Mouse (Mus musculus) neural tube, embryonic 15.5 days (tissue): ENCODE measurements around the gene Gmpr. TPM values are rescaled to one million over a fixed set of nuclear protein-coding genes. Genes with fewer than 3 reads are reported as not detected.
A peak's percentile ranks its signal among the peaks of the same experiment; 100 is the strongest.

Source experiments
- ATAC-seq: fragments of 200-750 bp; cut with Nextera tagmentation; 2 replicates; pipeline ENCODE4 v1.8.0; 2017; ENCODE audit warnings: mild to moderate bottlenecking, moderate TSS enrichment, moderate library complexity; ENCODE audit not compliant: low FRiP score
- H3K27ac ChIP-seq: fragments of 300-500 bp; sonication (generic); replicated peaks from 2 replicates; pipeline ENCODE4 v1.5.1; 2015; ENCODE audit warnings: mild to moderate bottlenecking, inconsistent platforms
- H3K27me3 ChIP-seq: fragments of 300-500 bp; sonication (generic); replicated peaks from 2 replicates; pipeline ENCODE4 v1.6.1; 2015; ENCODE audit warnings: inconsistent platforms
- H3K36me3 ChIP-seq: fragments of 300-500 bp; sonication (generic); 2 replicates; pipeline ENCODE4 v1.6.1; 2015; ENCODE audit warnings: inconsistent platforms
- H3K4me1 ChIP-seq: fragments of 300-500 bp; sonication (generic); 2 replicates; pipeline ENCODE4 v1.6.1; 2015; ENCODE audit warnings: inconsistent platforms
- H3K4me2 ChIP-seq: fragments of 300-500 bp; sonication (generic); 2 replicates; pipeline ENCODE4 v1.6.1; 2015; ENCODE audit warnings: inconsistent platforms, mild to moderate bottlenecking, moderate library complexity
- H3K4me3 ChIP-seq: fragments of 300-500 bp; sonication (generic); replicated peaks from 2 replicates; pipeline ENCODE4 v1.5.1; 2015; ENCODE audit warnings: mild to moderate bottlenecking, inconsistent platforms
- H3K9ac ChIP-seq: fragments of 300-500 bp; sonication (generic); replicated peaks from 2 replicates; pipeline ENCODE4 v1.6.1; 2015; ENCODE audit warnings: mild to moderate bottlenecking, inconsistent platforms
- H3K9me3 ChIP-seq: fragments of 300-500 bp; sonication (generic); replicated peaks from 2 replicates; pipeline ENCODE4 v1.6.1; 2016; ENCODE audit warnings: inconsistent platforms
- WGBS: fragments of 180-500 bp; shearing (Covaris S2); methylation state at CpG from one replicate; pipeline ENCODE4 v1.1.7; 2015; ENCODE audit warnings: mixed read lengths; 5-methylcytosine and 5-hydroxymethylcytosine counted together
- polyA plus RNA-seq: library from polyadenylated mRNA; unstranded; fragments of >200 nt; fragmentation: Nextera tagmentation; extraction: Ambion mirVana; gene quantifications from 2 replicates; pipeline ENCODE4 v1.2.1, GENCODE M21; 2015

The Gmpr gene
- polyA plus RNA-seq = 49.8 and 64.3 TPM in 2 replicates

GRCm38 (mm10) chr13:45507274-45508229 is at the start of gene Gmpr:
TSS of gene Gmpr (plus strand) at chr13:45507444.
- peak; percentile 85 for ATAC-seq
- Histone ChIP-seq H3K27me3 (no peaks in the 10 kb centered on the region), H3K9ac (peak within 1 kb of the TSS; percentile 57), H3K27ac (peak within 1 kb of the TSS; percentile 75), H3K36me3 (no peaks in the 10 kb centered on the region), H3K4me3 (peak within 1 kb of the TSS; percentile 49), H3K4me2 (peak within 1 kb of the TSS; percentile 74), H3K4me1 (peaks cover 23% of the 10 kb centered on the region), H3K9me3 (no peaks in the 10 kb centered on the region)
- WGBS = 1% methylated on average over 63 of the region's 63 CpGs

GRCm38 (mm10) chr13:45457459-45457858 is 49.8 kb upstream of the Gmpr start:
- Histone ChIP-seq H3K4me1 (peaks cover 15% of the 10 kb centered on the region), H3K4me2 (no peak overlapping the region), H3K27ac (no peak overlapping the region), H3K36me3 (no peaks in the 10 kb centered on the region), H3K9me3 (no peaks in the 10 kb centered on the region), H3K27me3 (no peaks in the 10 kb centered on the region), H3K9ac (no peak overlapping the region), H3K4me3 (no peak overlapping the region)
- 66% methylated on average over 7 of the region's 7 CpGs for WGBS
- no peak for ATAC-seq

DNA sequence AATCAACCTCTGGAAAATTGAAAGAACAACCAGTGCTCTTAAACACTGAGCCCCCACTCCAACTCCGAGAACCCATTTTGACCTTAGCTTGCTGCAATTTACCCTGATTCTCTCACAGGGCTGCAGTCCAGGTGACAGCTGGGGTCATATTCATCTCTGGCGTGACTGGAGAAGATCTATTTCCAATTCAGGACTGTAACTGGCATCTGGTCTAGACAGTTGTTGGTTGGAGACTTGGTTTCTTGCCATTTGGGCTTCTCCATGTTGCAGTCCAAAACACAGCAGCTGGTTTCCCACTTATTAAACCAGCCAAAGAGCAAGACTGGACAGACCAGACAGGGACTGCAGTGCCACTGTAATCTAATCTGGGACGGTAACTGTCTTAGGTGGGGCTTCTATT is 47.1 kb upstream of the Gmpr start:
- Histone ChIP-seq H3K36me3 (no peaks in the 10 kb centered on the region), H3K9me3 (no peaks in the 10 kb centered on the region), H3K4me2 (no peak overlapping the region), H3K27me3 (no peaks in the 10 kb centered on the region), H3K9ac (no peak overlapping the region), H3K4me1 (peaks cover 8% of the 10 kb centered on the region), H3K4me3 (no peak overlapping the region), H3K27ac (no peak overlapping the region)
- 89% methylated on average over 3 of the region's 3 CpGs for WGBS
- ATAC-seq = no peak

DNA sequence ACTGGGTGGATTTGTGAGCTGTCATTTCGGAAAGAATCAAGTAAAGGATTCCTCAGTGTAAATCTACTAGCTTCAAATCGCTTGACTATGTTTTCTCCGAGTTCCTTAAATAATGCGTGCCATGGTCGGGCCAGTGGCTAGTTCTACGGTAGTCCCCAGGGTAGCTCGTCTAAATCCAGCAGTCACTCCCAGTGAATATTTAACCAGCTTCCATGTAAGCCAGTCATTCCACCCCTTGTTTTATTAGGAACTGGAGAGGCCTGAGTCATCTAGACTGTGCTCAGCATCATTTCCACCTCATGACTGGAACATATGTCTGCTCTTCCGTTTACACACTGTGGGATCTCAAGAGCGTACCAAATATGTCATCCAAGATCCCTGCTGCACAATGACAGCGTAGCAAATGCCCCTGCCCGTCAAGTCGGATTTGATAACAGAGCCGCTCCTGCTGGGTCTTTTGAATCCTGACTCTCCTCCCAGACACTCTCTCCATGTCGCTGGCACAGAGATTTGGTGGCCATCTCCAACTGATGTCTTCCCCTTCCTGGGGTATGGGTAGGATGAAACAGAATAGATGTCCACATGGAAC is 45.8 kb upstream of the Gmpr start:
- Histone ChIP-seq H3K27ac (no peak overlapping the region), H3K27me3 (peaks cover 5% of the 10 kb centered on the region; the same call in 1 of the 2 replicates), H3K4me1 (no peaks in the 10 kb centered on the region), H3K4me3 (no peak overlapping the region), H3K36me3 (no peaks in the 10 kb centered on the region), H3K9me3 (no peaks in the 10 kb centered on the region), H3K9ac (no peak overlapping the region), H3K4me2 (no peak overlapping the region)
- 83% methylated on average over 14 of the region's 14 CpGs for WGBS
- ATAC-seq = no peak

DNA sequence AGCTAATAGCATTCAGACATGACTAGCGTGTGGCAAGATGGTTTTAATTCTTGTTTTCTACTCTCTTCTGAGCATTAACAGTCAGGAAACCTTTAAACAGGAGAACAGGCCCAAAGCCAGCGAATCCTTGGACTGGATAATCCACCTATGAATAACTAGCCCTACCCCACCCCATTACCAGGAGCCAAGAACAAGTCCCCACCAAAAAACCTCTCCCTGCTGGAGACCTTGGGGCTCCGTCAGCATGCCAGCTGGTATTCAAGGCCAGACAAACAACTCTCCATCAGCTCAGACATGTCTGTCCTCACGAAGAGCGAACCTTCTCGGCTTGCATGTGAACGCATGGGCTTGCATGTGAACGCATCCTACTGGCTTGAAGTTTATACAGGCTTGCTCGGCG is 41.6 kb upstream of the Gmpr start:
- no peak overlapping the region for H3K27ac ChIP-seq
- ATAC-seq = 0 out of 2 replicates have a peak, but pooled peaks have one; percentile 8
- H3K4me2 ChIP-seq = no peak overlapping the region
- H3K9ac ChIP-seq = no peak overlapping the region
- H3K4me3 ChIP-seq = no peak overlapping the region
- H3K36me3 ChIP-seq = no peaks in the 10 kb centered on the region
- H3K4me1 ChIP-seq = peaks cover 15% of the 10 kb centered on the region
- peaks cover 18% of the 10 kb centered on the region; the same call in 1 of the 2 replicates for H3K27me3 ChIP-seq
- no peaks in the 10 kb centered on the region for H3K9me3 ChIP-seq
- WGBS = 70% methylated on average over 10 of the region's 10 CpGs

DNA sequence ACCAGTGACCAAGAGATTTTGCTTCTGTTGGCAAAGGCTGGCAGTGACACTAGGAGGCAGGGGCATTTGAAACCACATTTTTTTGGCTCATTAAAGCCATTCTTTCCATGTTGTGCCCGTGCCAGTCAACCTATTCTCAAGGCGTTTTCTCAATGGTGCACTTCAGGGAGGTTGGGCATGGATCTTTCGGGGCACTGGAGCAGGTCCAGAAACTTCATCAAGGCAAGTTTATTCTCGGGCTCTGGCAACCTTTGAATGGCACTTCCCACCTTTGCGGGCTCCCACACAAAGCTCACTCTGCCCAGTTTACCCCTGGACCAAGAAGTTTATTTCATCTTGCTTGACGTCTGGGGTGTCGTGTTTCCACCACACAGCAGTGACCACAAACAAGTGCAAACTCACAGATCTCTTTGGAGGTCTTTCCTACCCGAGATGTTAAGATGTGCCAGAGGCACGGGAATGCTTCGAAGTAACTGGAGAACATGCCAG is 41.2 kb upstream of the Gmpr start:
- ATAC-seq = peak; percentile 53; the same call in 1 of the 2 replicates
- no peak overlapping the region for H3K4me3 ChIP-seq
- peaks cover 19% of the 10 kb centered on the region; the same call in 1 of the 2 replicates for H3K27me3 ChIP-seq
- no peak overlapping the region for H3K4me2 ChIP-seq
- no peaks in the 10 kb centered on the region for H3K9me3 ChIP-seq
- H3K27ac ChIP-seq = peak overlapping the region; percentile 42; the same call in 1 of the 2 replicates
- H3K4me1 ChIP-seq = peaks cover 15% of the 10 kb centered on the region
- no peak overlapping the region for H3K9ac ChIP-seq
- H3K36me3 ChIP-seq = no peaks in the 10 kb centered on the region
- WGBS = 46% methylated on average over 10 of the region's 10 CpGs

- Histone ChIP-seq H3K4me3 (no peak overlapping the region), H3K4me2 (no peak overlapping the region), H3K36me3 (no peaks in the 10 kb centered on the region), H3K27me3 (peaks cover 19% of the 10 kb centered on the region; the same call in 1 of the 2 replicates), H3K4me1 (peaks cover 15% of the 10 kb centered on the region), H3K9ac (no peak overlapping the region), H3K27ac (no peak overlapping the region), H3K9me3 (no peaks in the 10 kb centered on the region)
- WGBS = 76% methylated on average over 5 of the region's 5 CpGs
- ATAC-seq = no peak
Measured at GRCm38 (mm10) chr13:45468751-45469150, 38.5 kb upstream of the Gmpr start.

DNA sequence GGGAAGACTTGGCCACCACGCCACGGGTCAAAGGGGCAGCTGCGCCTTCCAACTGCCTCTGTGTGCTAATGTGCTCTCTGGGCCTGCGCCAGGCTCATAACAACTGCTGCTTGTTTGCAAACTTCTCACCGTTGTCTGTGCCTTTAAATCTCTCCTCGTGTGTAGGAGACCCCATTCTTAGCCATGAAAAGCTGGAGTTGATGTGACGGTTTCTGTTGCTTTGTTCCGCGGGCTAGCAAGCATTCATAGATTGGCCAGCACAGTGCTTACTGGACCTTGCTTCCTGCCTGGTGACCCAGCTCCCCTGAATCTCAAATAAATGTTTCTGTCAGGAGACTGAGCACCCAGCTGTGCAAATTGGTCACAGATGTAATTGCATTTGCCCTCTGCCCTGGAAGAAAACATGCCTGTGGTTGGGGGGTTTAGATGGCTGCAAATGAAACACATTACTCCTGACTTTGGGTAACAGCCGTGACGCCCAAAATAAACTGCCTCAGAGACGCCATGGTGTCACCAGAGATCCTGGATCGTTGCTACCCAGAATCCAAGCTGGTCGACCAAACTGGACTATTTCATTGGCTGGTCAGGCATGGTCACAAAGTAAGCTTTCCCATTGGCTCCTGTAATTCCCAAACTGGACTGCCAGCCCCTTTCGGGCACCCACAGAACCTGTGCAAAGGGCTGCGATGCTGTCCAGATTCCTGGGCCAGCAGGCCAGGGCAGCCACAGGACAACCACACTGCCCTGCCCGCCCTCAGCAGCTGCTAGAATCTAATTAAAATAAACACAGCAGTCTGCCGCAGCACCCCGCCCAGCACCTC is 37.6 kb upstream of the Gmpr start:
- Histone ChIP-seq H3K36me3 (no peaks in the 10 kb centered on the region), H3K4me1 (peaks cover 15% of the 10 kb centered on the region), H3K9ac (no peak overlapping the region; the same call in 1 of the 2 replicates), H3K9me3 (no peaks in the 10 kb centered on the region), H3K4me2 (peak overlapping the region; percentile 35), H3K27ac (0 out of 2 replicates have a peak overlapping the region, but pooled peaks have one; percentile 13), H3K27me3 (peaks cover 19% of the 10 kb centered on the region; the same call in 1 of the 2 replicates), H3K4me3 (no peak overlapping the region)
- WGBS = 14% methylated on average over 19 of the region's 19 CpGs
- ATAC-seq = peak; percentile 28; the same call in 1 of the 2 replicates

- no peak overlapping the region for H3K9ac ChIP-seq
- H3K27me3 ChIP-seq = peaks cover 12% of the 10 kb centered on the region; the same call in 1 of the 2 replicates
- H3K27ac ChIP-seq = no peak overlapping the region
- no peaks in the 10 kb centered on the region for H3K9me3 ChIP-seq
- ATAC-seq = no peak
- no peak overlapping the region for H3K4me2 ChIP-seq
- H3K4me1 ChIP-seq = peaks cover 19% of the 10 kb centered on the region
- H3K36me3 ChIP-seq = no peaks in the 10 kb centered on the region
- 58% methylated on average over 10 of the region's 10 CpGs for WGBS
- no peak overlapping the region for H3K4me3 ChIP-seq
Measured at GRCm38 (mm10) chr13:45473311-45473710, 33.9 kb upstream of the Gmpr start.

GRCm38 (mm10) chr13:45475297-45475696 is 31.9 kb upstream of the Gmpr start:
- Histone ChIP-seq H3K36me3 (no peaks in the 10 kb centered on the region), H3K4me3 (no peak overlapping the region)
- 84% methylated on average over 8 of the region's 8 CpGs for WGBS

DNA sequence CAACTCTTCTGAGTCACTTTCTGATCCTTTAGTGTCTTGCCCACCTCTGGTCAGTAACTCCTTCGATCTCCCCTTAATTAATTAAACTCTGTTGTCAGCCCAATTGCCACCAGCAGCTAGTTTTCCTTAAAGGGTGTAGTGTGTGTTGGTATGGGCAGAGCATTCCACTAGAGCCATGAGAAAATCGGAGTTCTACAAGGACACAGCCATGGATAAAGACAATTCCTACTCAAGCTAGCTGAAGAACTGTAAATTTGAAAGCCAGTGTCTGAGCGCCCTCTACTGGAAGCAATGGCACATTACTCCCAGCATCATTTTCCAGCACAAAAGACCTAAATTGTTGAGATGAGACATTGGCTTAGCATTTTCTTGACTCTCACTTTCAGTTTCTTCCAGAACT is 30.1 kb upstream of the Gmpr start:
- Histone ChIP-seq H3K4me3 (no peak overlapping the region), H3K4me1 (peaks cover 3% of the 10 kb centered on the region; the same call in 1 of the 2 replicates), H3K9me3 (no peaks in the 10 kb centered on the region), H3K27ac (no peak overlapping the region), H3K4me2 (no peak overlapping the region), H3K36me3 (no peaks in the 10 kb centered on the region), H3K9ac (no peak overlapping the region), H3K27me3 (peaks cover 7% of the 10 kb centered on the region; the same call in 1 of the 2 replicates)
- no peak; the same call in 1 of the 2 replicates for ATAC-seq
- WGBS = 32% methylated on average over 3 of the region's 3 CpGs

More at GRCm38 (mm10) chr13:45475297-45475696, 31.9 kb upstream of the Gmpr start:
- H3K9me3 ChIP-seq = no peaks in the 10 kb centered on the region
- no peak for ATAC-seq
- no peak overlapping the region for H3K4me2 ChIP-seq
- H3K27me3 ChIP-seq = peaks cover 12% of the 10 kb centered on the region; the same call in 1 of the 2 replicates
- no peak overlapping the region for H3K27ac ChIP-seq
- H3K4me1 ChIP-seq = peaks cover 4% of the 10 kb centered on the region; the same call in 1 of the 2 replicates
- no peak overlapping the region for H3K9ac ChIP-seq
